Mouse (Mus musculus) spleen, embryonic (tissue): ENCODE results near the gene Gkn1.

Experiments used
- CTCF ChIA-PET: fragments of 350-600 bp; sonication (Branson Sonifier 250); formaldehyde crosslinking; loops from one replicate; lab custom pipeline; 2022; lab: Charles Lee

The Gkn1 gene

DNA sequence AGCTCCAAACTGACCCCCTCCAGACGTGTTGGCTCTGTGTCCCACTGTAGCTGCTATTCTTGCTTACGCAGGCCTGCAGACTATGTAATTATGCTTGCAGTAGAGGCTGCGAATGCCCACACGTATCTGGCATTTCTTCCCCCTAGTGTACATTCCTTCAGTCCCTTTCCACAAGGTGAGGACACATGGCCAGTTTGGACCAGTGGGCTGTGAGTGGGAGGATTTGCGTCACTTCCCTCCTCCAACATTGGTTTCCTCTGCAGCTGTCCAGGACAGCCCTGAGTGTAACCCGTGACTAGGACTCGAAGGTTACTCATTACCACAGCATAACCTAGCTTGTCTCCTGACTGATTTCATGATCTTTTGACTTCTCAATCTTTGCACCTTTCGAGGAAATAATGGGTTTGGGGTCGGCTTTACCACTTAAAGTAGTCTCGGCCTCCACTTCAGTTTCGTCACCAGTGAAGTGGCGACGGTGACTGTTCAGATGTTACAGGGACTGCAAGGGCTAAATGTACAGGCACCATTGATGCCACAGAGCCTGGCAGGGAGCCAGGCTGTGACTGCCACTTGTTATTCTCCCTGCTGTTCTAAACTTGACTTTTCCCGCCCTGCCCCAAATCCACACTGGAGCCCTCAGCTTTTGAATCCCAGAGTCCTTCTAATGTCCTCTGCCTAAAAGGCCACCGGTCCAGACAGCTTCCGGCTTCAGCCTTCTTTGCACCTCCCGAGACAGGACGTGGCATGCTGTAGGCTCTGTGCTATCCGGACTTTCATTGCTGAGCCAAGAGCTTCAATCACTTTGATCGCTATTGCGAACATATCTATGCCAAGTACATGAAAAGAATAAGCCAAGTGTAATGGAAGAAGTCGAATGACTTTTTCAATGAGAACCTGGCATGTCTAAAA is 22.2 kb downstream of the Gkn1 start:
- CTCF ChIA-PET, result no interaction called here

GRCm38 (mm10) chr6:87326932-87327331 is 23.8 kb downstream of the Gkn1 start:
- CTCF ChIA-PET, result no interaction called here

DNA sequence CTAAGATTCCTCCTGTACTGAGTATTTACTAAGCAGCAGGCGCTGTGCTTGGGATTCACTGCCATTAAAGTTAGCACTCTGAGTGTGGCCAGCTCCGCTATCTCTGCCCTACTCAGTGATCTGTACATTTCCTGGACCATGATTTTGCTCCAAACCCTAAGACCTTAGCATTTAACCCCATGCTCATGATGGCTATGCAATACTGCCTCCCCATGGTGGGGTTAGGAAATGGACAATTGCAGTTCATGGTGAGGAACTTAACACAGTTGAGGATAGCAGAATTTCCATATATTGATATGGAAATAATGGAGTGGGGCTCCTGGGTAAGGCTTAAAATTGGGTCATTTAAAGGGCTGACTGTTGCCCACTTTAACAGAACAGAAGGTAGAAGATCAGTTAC is 27.4 kb downstream of the Gkn1 start:
- CTCF ChIA-PET, result interaction anchor here (0.7 kb wide), 1 partner anchor 15 kb away, joined by 3 read pairs; no protein-coding TSS in a partner anchor

GRCm38 (mm10) chr6:87318651-87319050 is 32.1 kb downstream of the Gkn1 start:
- CTCF ChIA-PET, result interaction anchor here (0.7 kb wide), 1 partner anchor 158 kb away, joined by 5 read pairs; no protein-coding TSS in a partner anchor

- CTCF ChIA-PET, result no interaction called here
These were observed 33.8 kb downstream of the Gkn1 start for GRCm38 (mm10) chr6:87316966-87317365.

DNA sequence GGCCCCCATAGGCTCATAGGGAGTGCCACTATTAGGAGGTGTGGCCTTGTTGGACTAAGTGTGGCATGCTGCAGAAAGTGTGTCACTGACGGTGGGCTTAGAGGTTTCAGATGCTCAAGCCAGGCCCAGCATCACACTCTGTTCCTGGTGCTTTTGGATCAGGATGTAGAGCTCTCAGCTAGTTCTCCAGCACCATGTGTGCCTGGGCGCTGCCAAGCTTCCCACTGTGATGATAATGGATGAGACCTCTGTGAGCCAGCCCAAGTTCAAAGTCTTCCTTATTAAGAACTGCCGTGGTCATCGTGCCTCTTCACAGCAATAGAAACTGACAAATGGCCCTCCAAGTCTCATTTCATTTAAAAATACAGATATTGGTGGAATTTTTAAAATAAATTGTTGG is 38.0 kb downstream of the Gkn1 start:
- CTCF ChIA-PET, result no interaction called here

- CTCF ChIA-PET, result no interaction called here
These were observed 46.3 kb downstream of the Gkn1 start for GRCm38 (mm10) chr6:87304486-87304885.

DNA sequence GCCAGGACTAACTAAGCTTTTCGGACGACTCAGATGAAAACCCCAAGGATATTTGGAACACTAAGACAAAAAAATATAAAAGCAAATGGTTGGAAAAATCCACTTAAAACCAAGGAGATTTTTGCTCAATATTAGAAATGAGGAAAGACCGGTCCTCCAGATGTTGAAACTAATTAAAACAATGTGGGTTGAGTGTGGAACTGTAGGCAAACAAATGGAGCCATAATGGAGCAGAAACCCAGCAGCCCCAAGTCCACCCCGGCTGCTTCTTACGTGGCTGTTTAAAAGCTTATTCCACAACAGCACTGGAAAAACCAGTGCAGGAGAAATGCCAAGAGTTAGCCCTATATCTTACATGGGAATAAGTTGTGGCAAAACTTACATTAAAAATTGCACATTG is 48.0 kb downstream of the Gkn1 start:
- CTCF ChIA-PET, result no interaction called here

DNA sequence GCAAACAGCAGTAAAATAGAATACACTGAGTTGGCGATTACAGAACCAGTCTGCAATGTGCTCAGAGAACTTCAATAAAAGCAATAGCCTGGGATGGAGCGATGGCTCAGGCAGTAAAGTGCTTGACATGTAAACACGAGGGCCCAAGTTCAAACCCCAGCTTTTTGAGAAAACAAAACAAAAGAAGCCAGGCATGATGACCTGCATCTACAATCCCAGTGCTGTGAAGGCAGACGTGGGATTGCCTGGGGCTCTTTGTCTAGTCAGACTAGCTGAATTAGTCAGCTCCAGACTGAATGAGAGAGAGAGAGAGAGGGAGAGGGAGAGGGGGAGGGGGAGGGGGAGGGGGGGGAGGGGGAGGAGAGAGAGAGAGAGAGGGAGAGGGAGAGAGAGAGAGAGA is 48.8 kb downstream of the Gkn1 start:
- CTCF ChIA-PET, result no interaction called here
